Mouse (Mus musculus) yolk sac, embryonic 10.5 days (tissue): Measurements from ENCODE around the gene Ptprg.

Experiments used
- DNase-seq: peaks from one replicate; pipeline ENCODE4 v3.0.0-alpha.2; 2017; ENCODE audit warnings: low spot score

The Ptprg gene

GRCm38 (mm10) chr14:11883142-11883921, 330.0 kb downstream of the Ptprg start:
- peak; percentile 11 for DNase-seq

- peak; percentile 11 for DNase-seq
Measured at GRCm38 (mm10) chr14:11883995-11884394, 330.7 kb downstream of the Ptprg start.

GRCm38 (mm10) chr14:11886417-11886816, 333.1 kb downstream of the Ptprg start:
- no peak for DNase-seq

- no peak for DNase-seq
Measured at GRCm38 (mm10) chr14:11890890-11891289, 337.6 kb downstream of the Ptprg start.

- no peak for DNase-seq
Measured at GRCm38 (mm10) chr14:11892621-11893020, 339.3 kb downstream of the Ptprg start.

- DNase-seq: no peak
Measured at GRCm38 (mm10) chr14:11895486-11895885, 342.2 kb downstream of the Ptprg start.

GRCm38 (mm10) chr14:11902794-11903193, 349.5 kb downstream of the Ptprg start:
- no peak for DNase-seq

- no peak for DNase-seq
Measured at GRCm38 (mm10) chr14:11906130-11906675, 352.9 kb downstream of the Ptprg start.

GRCm38 (mm10) chr14:11912253-11912652, 358.9 kb downstream of the Ptprg start:
- no peak for DNase-seq

- DNase-seq: no peak
Measured at GRCm38 (mm10) chr14:11917225-11917624, 363.9 kb downstream of the Ptprg start.

- DNase-seq: no peak
Measured at GRCm38 (mm10) chr14:11928545-11928944, 375.2 kb downstream of the Ptprg start.

- no peak for DNase-seq
Measured at GRCm38 (mm10) chr14:11932517-11932916, 379.2 kb downstream of the Ptprg start.

- DNase-seq: no peak
Measured at GRCm38 (mm10) chr14:11934556-11934955, 381.2 kb downstream of the Ptprg start.

- no peak for DNase-seq
Measured at GRCm38 (mm10) chr14:11935281-11935680, 381.9 kb downstream of the Ptprg start.

GRCm38 (mm10) chr14:11935698-11936097, 382.4 kb downstream of the Ptprg start:
- DNase-seq: no peak

GRCm38 (mm10) chr14:11938912-11939311, 385.6 kb downstream of the Ptprg start:
- DNase-seq: no peak

GRCm38 (mm10) chr14:11941989-11942514, 388.7 kb downstream of the Ptprg start:
- DNase-seq: no peak

GRCm38 (mm10) chr14:11950379-11950778, 397.0 kb downstream of the Ptprg start:
- no peak for DNase-seq

- no peak for DNase-seq
Measured at GRCm38 (mm10) chr14:11955020-11955882, 401.9 kb downstream of the Ptprg start.

- DNase-seq: no peak
Measured at GRCm38 (mm10) chr14:11960269-11961121, 407.2 kb downstream of the Ptprg start.

- DNase-seq: no peak
Measured at GRCm38 (mm10) chr14:11962101-11962500, 408.8 kb downstream of the Ptprg start.

GRCm38 (mm10) chr14:11962561-11962960, 409.2 kb downstream of the Ptprg start:
- DNase-seq: no peak
